Mouse (Mus musculus): Measurements from ENCODE around the gene Ankar. TPM values are rescaled to one million over a fixed set of nuclear protein-coding genes. Genes with fewer than 3 reads are reported as not detected.
A peak's percentile ranks its signal among the peaks of the same experiment; 100 is the strongest.

The Ankar gene
- polyA plus RNA-seq (2012; rRNA removed), result 0.01 TPM in 1 of 2 replicates, not detected in the other

GRCm38 (mm10) chr1:72700479-72700878 lies at the start of gene Ankar:
Gene Ankar, minus strand, starts transcription at chr1:72700579.
- TF ChIP-seq POLR2A (IDR thresholded peaks at IDR 0.05; ENCODE audit: borderline replicate concordance, extremely low read depth, insufficient read depth, insufficient read length, poor library complexity, severe bottlenecking) (no peak), CTCF (IDR thresholded peaks at IDR 0.05; ENCODE audit: borderline replicate concordance, extremely low read depth, insufficient read depth, insufficient read length) (no peak)
- no peak for DNase-seq (ENCODE audit: low read depth)

DNA sequence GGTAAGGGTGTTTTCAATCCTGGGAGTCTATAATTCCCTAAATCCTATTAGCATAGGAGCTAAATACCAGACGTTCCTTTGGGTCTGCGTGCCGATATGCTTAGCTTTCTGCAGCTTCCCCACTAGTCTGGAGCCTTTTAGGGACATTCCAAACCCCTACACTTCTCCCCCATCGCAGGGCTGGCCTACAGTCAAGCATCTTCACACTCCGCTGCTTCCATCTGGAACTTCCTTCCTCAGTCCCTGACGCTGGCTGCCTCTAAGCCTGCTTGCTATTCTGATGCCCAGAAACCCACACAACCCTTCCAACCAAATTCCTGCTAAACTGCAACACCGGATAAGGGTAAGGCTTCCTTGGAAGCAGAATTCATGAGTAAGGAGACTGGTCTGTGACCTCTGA lies 46.0 kb upstream of the Ankar start:
- no peak for TF ChIP-seq CTCF (IDR thresholded peaks at IDR 0.05; ENCODE audit: borderline replicate concordance, extremely low read depth, insufficient read depth, insufficient read length)
- TF ChIP-seq POLR2A (IDR thresholded peaks at IDR 0.05; ENCODE audit: borderline replicate concordance, extremely low read depth, insufficient read depth, insufficient read length, poor library complexity, severe bottlenecking), result no peak
- peak; percentile 84 for DNase-seq (ENCODE audit: low read depth)

DNA sequence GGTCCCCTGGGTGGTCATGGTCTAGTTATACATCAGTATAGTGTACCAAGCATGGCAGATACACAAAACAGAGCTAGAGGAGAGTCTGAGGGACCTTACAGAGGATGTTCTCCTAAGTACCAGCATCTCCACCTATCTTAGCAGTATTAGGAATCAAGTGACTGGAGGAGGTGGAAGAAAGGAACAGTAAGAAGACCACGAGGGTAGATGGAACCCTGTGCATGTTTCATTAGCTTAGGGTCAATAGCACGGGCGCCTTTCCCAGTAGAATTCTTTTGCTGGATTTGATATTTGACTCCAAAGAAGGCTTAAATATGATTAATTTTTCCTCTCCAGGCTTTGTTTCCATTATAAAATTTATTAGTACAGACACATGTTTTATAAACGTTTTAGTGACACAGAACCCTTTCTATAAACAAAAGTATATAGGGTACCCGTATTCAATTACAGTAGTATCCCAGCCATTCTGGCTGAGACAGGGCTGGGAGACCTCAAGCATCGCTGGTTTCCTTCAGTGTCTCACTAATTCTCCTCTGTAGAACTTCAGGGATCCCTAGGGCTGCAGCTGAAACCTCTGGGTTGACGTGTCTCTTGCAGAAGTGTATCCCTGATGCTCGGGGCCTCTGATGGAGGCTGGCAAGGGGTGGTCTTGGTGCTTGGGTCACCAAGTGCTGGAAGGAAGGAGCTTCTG lies 44.6 kb upstream of the Ankar start:
- DNase-seq (ENCODE audit: low read depth), result no peak
- TF ChIP-seq POLR2A (IDR thresholded peaks at IDR 0.05; ENCODE audit: borderline replicate concordance, extremely low read depth, insufficient read depth, insufficient read length, poor library complexity, severe bottlenecking), result no peak
- TF ChIP-seq CTCF (IDR thresholded peaks at IDR 0.05; ENCODE audit: borderline replicate concordance, extremely low read depth, insufficient read depth, insufficient read length), result no peak

GRCm38 (mm10) chr1:72741406-72741805 lies 41.0 kb upstream of the Ankar start:
- no peak for DNase-seq (ENCODE audit: low read depth)
- TF ChIP-seq CTCF (IDR thresholded peaks at IDR 0.05; ENCODE audit: borderline replicate concordance, extremely low read depth, insufficient read depth, insufficient read length) (no peak), POLR2A (IDR thresholded peaks at IDR 0.05; ENCODE audit: borderline replicate concordance, extremely low read depth, insufficient read depth, insufficient read length, poor library complexity, severe bottlenecking) (no peak)

DNA sequence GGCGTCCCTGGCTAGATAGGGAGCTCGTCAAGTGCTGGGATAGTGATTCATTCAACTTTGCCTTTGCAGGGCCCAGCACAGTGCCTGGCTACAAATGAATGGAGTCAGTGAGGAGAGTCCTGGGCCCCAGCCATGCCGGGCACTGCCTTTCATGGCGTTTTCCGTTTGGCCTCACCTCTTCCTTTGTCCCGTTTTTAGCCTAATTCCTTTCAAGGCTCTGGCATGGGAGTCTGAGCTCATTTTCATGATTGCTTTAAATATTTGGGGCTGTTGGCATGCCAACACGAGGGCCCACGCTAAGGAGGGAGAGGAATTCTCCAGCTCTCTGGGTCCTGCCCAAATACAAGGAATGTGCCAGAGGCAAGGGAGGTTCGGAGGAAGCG lies 39.3 kb upstream of the Ankar start:
- DNase-seq (ENCODE audit: low read depth), result peak; percentile 88
- no peak for TF ChIP-seq POLR2A (IDR thresholded peaks at IDR 0.05; ENCODE audit: borderline replicate concordance, extremely low read depth, insufficient read depth, insufficient read length, poor library complexity, severe bottlenecking)

GRCm38 (mm10) chr1:72738946-72739680 lies 38.7 kb upstream of the Ankar start:
- TF ChIP-seq CTCF (IDR thresholded peaks at IDR 0.05; ENCODE audit: borderline replicate concordance, extremely low read depth, insufficient read depth, insufficient read length) (no peak), POLR2A (IDR thresholded peaks at IDR 0.05; ENCODE audit: borderline replicate concordance, extremely low read depth, insufficient read depth, insufficient read length, poor library complexity, severe bottlenecking) (no peak)
- peak; percentile 79 for DNase-seq (ENCODE audit: low read depth)

- no peak for DNase-seq (ENCODE audit: low read depth)
- no peak for TF ChIP-seq POLR2A (IDR thresholded peaks at IDR 0.05; ENCODE audit: borderline replicate concordance, extremely low read depth, insufficient read depth, insufficient read length, poor library complexity, severe bottlenecking)
- TF ChIP-seq CTCF (IDR thresholded peaks at IDR 0.05; ENCODE audit: borderline replicate concordance, extremely low read depth, insufficient read depth, insufficient read length), result no peak
Measured at GRCm38 (mm10) chr1:72736397-72737125, 36.2 kb upstream of the Ankar start.

DNA sequence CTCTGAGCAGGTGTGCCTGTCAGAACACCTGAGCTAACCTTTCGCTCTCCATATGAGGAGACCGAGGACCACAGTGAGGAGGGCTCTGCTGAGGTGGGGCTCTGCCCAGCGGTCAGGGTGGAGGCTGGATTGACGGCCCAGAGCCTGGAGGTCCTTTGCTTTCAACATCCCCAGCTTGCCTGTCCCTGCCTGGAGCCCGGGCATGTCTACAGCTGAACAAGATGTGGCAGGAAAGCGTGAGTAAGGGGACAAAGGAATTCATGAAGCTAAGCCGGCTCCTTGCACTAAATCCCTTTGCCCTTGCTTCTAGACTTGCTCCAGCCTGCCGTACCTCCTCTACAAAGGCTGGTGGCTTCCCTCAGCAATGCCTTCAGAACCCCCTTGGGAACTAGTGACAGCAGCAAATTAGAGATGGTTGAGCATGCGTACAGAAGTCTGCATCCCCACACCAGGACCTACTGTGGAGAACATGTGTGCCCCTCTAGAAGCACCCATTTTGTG lies 32.9 kb upstream of the Ankar start:
- no peak for TF ChIP-seq POLR2A (IDR thresholded peaks at IDR 0.05; ENCODE audit: borderline replicate concordance, extremely low read depth, insufficient read depth, insufficient read length, poor library complexity, severe bottlenecking)
- TF ChIP-seq CTCF (IDR thresholded peaks at IDR 0.05; ENCODE audit: borderline replicate concordance, extremely low read depth, insufficient read depth, insufficient read length), result no peak
- DNase-seq (ENCODE audit: low read depth), result no peak

GRCm38 (mm10) chr1:72730126-72730525 lies 29.7 kb upstream of the Ankar start:
- no peak for DNase-seq (ENCODE audit: low read depth)
- TF ChIP-seq POLR2A (IDR thresholded peaks at IDR 0.05; ENCODE audit: borderline replicate concordance, extremely low read depth, insufficient read depth, insufficient read length, poor library complexity, severe bottlenecking) (no peak), CTCF (IDR thresholded peaks at IDR 0.05; ENCODE audit: borderline replicate concordance, extremely low read depth, insufficient read depth, insufficient read length) (no peak)

GRCm38 (mm10) chr1:72728781-72729180 lies 28.4 kb upstream of the Ankar start:
- no peak for TF ChIP-seq POLR2A (IDR thresholded peaks at IDR 0.05; ENCODE audit: borderline replicate concordance, extremely low read depth, insufficient read depth, insufficient read length, poor library complexity, severe bottlenecking)
- TF ChIP-seq CTCF (IDR thresholded peaks at IDR 0.05; ENCODE audit: borderline replicate concordance, extremely low read depth, insufficient read depth, insufficient read length), result no peak
- DNase-seq (ENCODE audit: low read depth), result no peak

DNA sequence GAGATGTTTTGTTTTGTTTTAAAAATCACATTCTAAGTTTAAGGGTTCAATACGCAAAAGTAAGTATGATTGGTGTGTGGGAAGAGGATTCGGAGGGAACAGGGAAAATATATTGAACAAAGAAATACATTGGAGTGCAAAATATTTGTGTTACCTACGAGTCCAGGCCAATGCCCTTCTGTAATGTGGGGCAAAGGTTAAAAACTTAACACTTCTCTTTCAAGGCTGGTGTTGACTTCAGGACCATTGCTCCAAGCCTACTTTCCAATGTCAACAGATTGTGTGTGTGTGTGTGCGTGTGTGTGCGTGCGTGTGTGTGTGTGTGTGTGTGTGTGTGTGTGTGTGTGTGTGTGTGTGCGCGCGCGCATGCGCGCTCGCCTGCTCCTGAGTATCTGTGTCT lies 25.6 kb upstream of the Ankar start:
- TF ChIP-seq CTCF (IDR thresholded peaks at IDR 0.05; ENCODE audit: borderline replicate concordance, extremely low read depth, insufficient read depth, insufficient read length) (no peak), POLR2A (IDR thresholded peaks at IDR 0.05; ENCODE audit: borderline replicate concordance, extremely low read depth, insufficient read depth, insufficient read length, poor library complexity, severe bottlenecking) (no peak)
- DNase-seq (ENCODE audit: low read depth), result no peak
